Mouse (Mus musculus) stomach, postnatal 0 days (tissue): ENCODE measurements around the gene Spats2l.

Source experiments
- CTCF ChIP-seq: IDR thresholded peaks from 2 replicates; pipeline ENCODE4 v1.5.1; 2016; ENCODE audit warnings: antibody characterized with exemption, low read depth, mild to moderate bottlenecking, moderate library complexity
- EP300 ChIP-seq: optimal IDR thresholded peaks from 2 replicates; pipeline ENCODE3; 2016; ENCODE audit warnings: antibody characterized with exemption

GRCm38 (mm10) chr1:57901494-57901893 lies 127.5 kb downstream of the Spats2l start:
- TF ChIP-seq CTCF (no peak), EP300 (no peak)
